ENCODE assay signal across 8 mouse cellular contexts in the genomic region with DNA sequence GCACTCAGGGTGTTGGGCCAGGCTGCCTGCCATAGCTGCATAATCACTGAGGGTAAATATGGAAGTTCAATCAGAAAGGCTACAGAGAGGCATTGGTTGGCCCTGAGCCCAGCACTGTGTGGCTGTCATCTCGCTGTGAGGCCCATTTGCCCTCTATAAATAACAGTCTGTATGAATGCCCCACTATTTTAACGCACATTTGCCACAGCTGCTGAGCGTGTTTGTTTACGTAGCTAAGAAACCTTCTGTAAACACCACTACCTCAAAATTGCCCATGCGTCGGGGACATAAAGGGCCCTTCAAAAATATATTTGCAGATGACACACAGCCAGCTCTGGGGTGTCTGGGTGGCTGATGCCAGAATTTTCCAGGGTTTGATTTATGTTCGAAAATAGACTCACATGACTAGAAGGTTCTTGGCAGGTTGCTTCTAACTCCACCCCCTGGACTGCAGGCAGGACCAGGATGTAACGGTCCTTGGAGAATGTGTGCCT.
DNase-seq lines count a peak whose midpoint lies in the region; ATAC-seq and TF ChIP-seq lines count a peak whose summit lies in the region.

No protein-coding gene starts in this region.

- H3K27ac ChIP-seq in embryonic facial prominence, embryonic 13.5 days, result peak overlapping the region; percentile 55; the same call in 1 of the 2 replicates
- no peak overlapping the region for H3K27ac ChIP-seq in embryonic facial prominence, embryonic 10.5 days (replicated peaks)
- no peak overlapping the region for H3K27ac ChIP-seq in stomach, postnatal 0 days (replicated peaks)

- H3K4me3 ChIP-seq in embryonic facial prominence, embryonic 13.5 days, result no peak overlapping the region
- H3K4me3 ChIP-seq in embryonic facial prominence, embryonic 10.5 days, result no peak overlapping the region
- no peak overlapping the region for H3K4me3 ChIP-seq in stomach, postnatal 0 days (ENCODE audit: low read depth, low read length)

- H3K36me3 ChIP-seq in embryonic facial prominence, embryonic 13.5 days, result no peaks in the 10 kb centered on the region
- no peaks in the 10 kb centered on the region for H3K36me3 ChIP-seq in embryonic facial prominence, embryonic 10.5 days (replicated peaks)
- no peaks in the 10 kb centered on the region for H3K36me3 ChIP-seq in stomach, postnatal 0 days (ENCODE audit: control insufficient read depth, insufficient read depth, low read length)

- H3K27me3 ChIP-seq in embryonic facial prominence, embryonic 13.5 days, result no peaks in the 10 kb centered on the region
- no peaks in the 10 kb centered on the region for H3K27me3 ChIP-seq in embryonic facial prominence, embryonic 10.5 days (replicated peaks; ENCODE audit: low read depth, poor library complexity, severe bottlenecking)
- H3K27me3 ChIP-seq in stomach, postnatal 0 days (ENCODE audit: control insufficient read depth, insufficient read depth, low read length), result no peaks in the 10 kb centered on the region

- peak; percentile 74 for ATAC-seq in embryonic facial prominence, embryonic 13.5 days (ENCODE audit: insufficient number of reproducible peaks, insufficient read depth, low FRiP score, low TSS enrichment, low read depth)
- peak; percentile 79 for ATAC-seq in stomach, postnatal 0 days (ENCODE audit: low FRiP score, low TSS enrichment)

- TF ChIP-seq EP300 in stomach, postnatal 0 days (optimal IDR thresholded peaks at IDR 0.05), result no peak

- DNase-seq in embryonic facial prominence, embryonic 10.5 days (ENCODE audit: low spot score), result no peak
- DNase-seq in adrenal gland, postnatal 14 days, result peak; percentile 24
- DNase-seq in frontal cortex, postnatal 36 days (ENCODE audit: low spot score in 2 of 2), result peak; percentile 34 to 53
- DNase-seq in heart, postnatal 4 days, result peak; percentile 82
- peak; percentile 71 for DNase-seq in stomach, postnatal 0 days (ENCODE audit: low spot score)
- no peak for DNase-seq in kidney, postnatal 14 days
- no peak for DNase-seq in testis, postnatal 10 days (ENCODE audit: low spot score)

- TF ChIP-seq CTCF in stomach, postnatal 0 days (IDR thresholded peaks at IDR 0.05; ENCODE audit: low read depth), result no peak

- H3K4me2 ChIP-seq in embryonic facial prominence, embryonic 13.5 days, result no peak overlapping the region
- H3K4me2 ChIP-seq in stomach, postnatal 0 days (replicated peaks; ENCODE audit: low read depth), result no peak overlapping the region

- peaks cover 28% of the 10 kb centered on the region for H3K4me1 ChIP-seq in embryonic facial prominence, embryonic 13.5 days
- peaks cover 7% of the 10 kb centered on the region; the same call in 1 of the 2 replicates for H3K4me1 ChIP-seq in embryonic facial prominence, embryonic 10.5 days
- no peaks in the 10 kb centered on the region; the same call in 1 of the 2 replicates for H3K4me1 ChIP-seq in stomach, postnatal 0 days (replicated peaks; ENCODE audit: control insufficient read depth, insufficient read depth)

- no peak overlapping the region for H3K9ac ChIP-seq in embryonic facial prominence, embryonic 13.5 days
- no peak overlapping the region for H3K9ac ChIP-seq in stomach, postnatal 0 days (ENCODE audit: low read length)

- WGBS in embryonic facial prominence, embryonic 13.5 days, result 42% methylated on average over 8 of the region's 8 CpGs
- 82% methylated on average over 8 of the region's 8 CpGs for WGBS in embryonic facial prominence, embryonic 10.5 days
- WGBS in stomach, postnatal 0 days, result 12% methylated on average over 8 of the region's 8 CpGs

- no peaks in the 10 kb centered on the region for H3K9me3 ChIP-seq in embryonic facial prominence, embryonic 13.5 days
- no peaks in the 10 kb centered on the region for H3K9me3 ChIP-seq in embryonic facial prominence, embryonic 10.5 days
- H3K9me3 ChIP-seq in stomach, postnatal 0 days (ENCODE audit: control insufficient read depth, low read length), result no peaks in the 10 kb centered on the region

Comparison
In these comparisons a context has a peak if more than half of its experiments do, and no peak if none do; other contexts are left out.
1. DNase-seq: peak in adrenal gland, postnatal 14 days (single experiment), frontal cortex, postnatal 36 days (2 of 2), heart, postnatal 4 days (single experiment) and stomach, postnatal 0 days (single experiment); none in embryonic facial prominence, embryonic 10.5 days (single experiment), kidney, postnatal 14 days (single experiment) and testis, postnatal 10 days (single experiment).